Mouse (Mus musculus): ENCODE data around the gene Frmd4a. TPM values are rescaled to one million over a fixed set of nuclear protein-coding genes. Genes with fewer than 3 reads are reported as not detected.

Frmd4a gene
- polyA plus RNA-seq (2012; rRNA removed), result 72.2 and 73.7 TPM in 2 replicates

GRCm38 (mm10) chr2:4017528-4018288 lies at the start of gene Frmd4a:
Frmd4a (plus strand) TSS chr2:4017717.

GRCm38 (mm10) chr2:4651500-4652285 lies 634.2 kb downstream of the Frmd4a start, which contains the start of gene Prpf18:
Prpf18 (minus strand) TSS chr2:4652113.

Data from central nervous system, embryonic 14 days (tissue).